Mouse (Mus musculus) midbrain, embryonic 15.5 days (tissue): ENCODE results near the gene Gtf2ird2. TPM values are rescaled to one million over a fixed set of nuclear protein-coding genes. Genes with fewer than 3 reads are reported as not detected.

ENCODE experiments used
- ATAC-seq: fragments of 200-750 bp; cut with Nextera tagmentation; replicated peaks from 2 replicates; pipeline ENCODE4 v1.8.0; 2017; ENCODE audit warnings: moderate TSS enrichment
- H3K27ac ChIP-seq: fragments of 300-500 bp; sonication (generic); 2 replicates; pipeline ENCODE4 v1.5.1; 2015; ENCODE audit warnings: mild to moderate bottlenecking, inconsistent platforms
- H3K27me3 ChIP-seq: fragments of 300-500 bp; sonication (generic); replicated peaks from 2 replicates; pipeline ENCODE4 v1.6.1; 2015; ENCODE audit warnings: inconsistent platforms
- H3K36me3 ChIP-seq: fragments of 300-500 bp; sonication (generic); replicated peaks from 2 replicates; pipeline ENCODE4 v1.6.1; 2015; ENCODE audit warnings: inconsistent platforms
- H3K4me1 ChIP-seq: fragments of 300-500 bp; sonication (generic); 2 replicates; pipeline ENCODE4 v1.6.1; 2015; ENCODE audit warnings: inconsistent platforms
- H3K4me2 ChIP-seq: fragments of 300-500 bp; sonication (generic); 2 replicates; pipeline ENCODE4 v1.6.1; 2015; ENCODE audit warnings: inconsistent platforms, mild to moderate bottlenecking, moderate library complexity
- H3K4me3 ChIP-seq: fragments of 300-500 bp; sonication (generic); 2 replicates; pipeline ENCODE4 v1.5.1; 2015; ENCODE audit warnings: mild to moderate bottlenecking, inconsistent platforms
- H3K9ac ChIP-seq: fragments of 300-500 bp; sonication (generic); 2 replicates; pipeline ENCODE4 v1.6.1; 2015; ENCODE audit warnings: mild to moderate bottlenecking, inconsistent platforms
- H3K9me3 ChIP-seq: fragments of 300-500 bp; sonication (generic); 2 replicates; pipeline ENCODE4 v1.6.1; 2016; ENCODE audit warnings: inconsistent platforms
- WGBS: fragments of 180-500 bp; shearing (Covaris S2); methylation state at CpG from one replicate; pipeline ENCODE4 v1.1.7; 2015; ENCODE audit warnings: mixed read lengths; 5-methylcytosine and 5-hydroxymethylcytosine counted together
- polyA plus RNA-seq: library from polyadenylated mRNA; unstranded; fragments of >200 nt; fragmentation: Nextera tagmentation; extraction: Ambion mirVana; gene quantifications from 2 replicates; pipeline ENCODE4 v1.2.1, GENCODE M21; 2015

The Gtf2ird2 gene
- polyA plus RNA-seq, 1 experiment from 2014 or later: 17.9 TPM

DNA sequence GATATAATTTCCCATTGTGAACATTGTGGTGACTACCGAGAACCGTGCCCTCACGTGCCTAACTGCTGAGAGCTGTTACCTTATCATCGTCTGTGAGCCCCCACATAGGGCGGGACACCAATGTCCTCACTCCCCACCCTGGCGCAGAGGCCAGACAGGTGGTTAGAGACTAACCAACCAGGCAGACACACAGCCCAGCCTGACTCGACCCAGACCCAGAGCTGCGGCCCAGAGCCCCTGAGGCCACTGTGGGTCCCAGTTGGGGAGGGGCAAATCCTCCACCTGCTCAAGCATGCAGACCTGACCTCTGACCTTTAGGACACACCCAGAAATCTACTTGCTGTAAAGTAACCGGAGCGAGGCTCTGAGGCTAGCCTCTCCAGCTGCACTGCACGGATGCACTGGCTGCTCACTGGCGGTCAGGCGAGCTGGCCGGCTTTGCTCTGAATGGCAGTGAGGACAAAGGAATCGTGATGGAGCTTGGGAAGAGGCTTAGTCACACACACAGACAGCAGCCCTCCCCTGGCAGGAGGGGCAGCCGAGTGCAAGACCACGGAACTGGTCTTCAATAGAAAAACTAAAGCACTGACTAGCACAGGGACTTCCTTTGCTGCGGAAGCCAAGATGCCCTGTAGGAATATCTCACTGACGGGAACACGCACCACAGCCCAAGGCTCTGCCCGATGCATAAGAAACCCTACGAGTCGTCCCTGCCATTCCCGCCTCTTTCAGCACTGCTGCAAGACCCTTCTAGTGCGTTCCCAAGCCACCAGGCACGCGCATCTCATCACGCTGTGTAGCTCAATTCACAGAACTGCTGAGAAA lies 54.3 kb downstream of the Gtf2ird2 start:
- H3K27ac ChIP-seq: peak overlapping the region; percentile 73
- no peaks in the 10 kb centered on the region for H3K27me3 ChIP-seq
- peak; percentile 86 for ATAC-seq
- no peak overlapping the region for H3K4me2 ChIP-seq
- no peak overlapping the region for H3K4me3 ChIP-seq
- H3K36me3 ChIP-seq: peaks cover 55% of the 10 kb centered on the region
- H3K4me1 ChIP-seq: peaks cover 19% of the 10 kb centered on the region
- WGBS: 26% methylated on average over 28 of the region's 28 CpGs
- H3K9me3 ChIP-seq: no peaks in the 10 kb centered on the region
- H3K9ac ChIP-seq: peak overlapping the region; percentile 20; the same call in 1 of the 2 replicates

- Histone ChIP-seq H3K4me1 (peaks cover 16% of the 10 kb centered on the region), H3K27ac (no peak overlapping the region), H3K4me2 (no peak overlapping the region), H3K9ac (no peak overlapping the region), H3K9me3 (no peaks in the 10 kb centered on the region), H3K4me3 (no peak overlapping the region), H3K27me3 (no peaks in the 10 kb centered on the region), H3K36me3 (peaks cover 89% of the 10 kb centered on the region)
- no peak for ATAC-seq
- WGBS: 86% methylated on average over 5 of the region's 5 CpGs
Observed at GRCm38 (mm10) chr5:134241831-134242230, 58.0 kb downstream of the Gtf2ird2 start.

GRCm38 (mm10) chr5:134243661-134244436 lies 60.0 kb downstream of the Gtf2ird2 start:
- H3K4me1 ChIP-seq: peaks cover 5% of the 10 kb centered on the region
- H3K9ac ChIP-seq: no peak overlapping the region
- ATAC-seq: no peak
- H3K9me3 ChIP-seq: no peaks in the 10 kb centered on the region
- H3K4me3 ChIP-seq: no peak overlapping the region
- H3K27ac ChIP-seq: no peak overlapping the region
- H3K4me2 ChIP-seq: no peak overlapping the region
- no peaks in the 10 kb centered on the region for H3K27me3 ChIP-seq
- H3K36me3 ChIP-seq: peaks cover 86% of the 10 kb centered on the region
- 92% methylated on average over 26 of the region's 26 CpGs for WGBS

GRCm38 (mm10) chr5:134244890-134245289 lies 61.1 kb downstream of the Gtf2ird2 start:
- Histone ChIP-seq H3K4me2 (no peak overlapping the region), H3K36me3 (peaks cover 87% of the 10 kb centered on the region), H3K4me1 (no peaks in the 10 kb centered on the region), H3K9me3 (no peaks in the 10 kb centered on the region), H3K27ac (no peak overlapping the region), H3K27me3 (no peaks in the 10 kb centered on the region), H3K9ac (no peak overlapping the region), H3K4me3 (no peak overlapping the region)
- no peak for ATAC-seq
- WGBS: 96% methylated on average over 5 of the region's 5 CpGs

DNA sequence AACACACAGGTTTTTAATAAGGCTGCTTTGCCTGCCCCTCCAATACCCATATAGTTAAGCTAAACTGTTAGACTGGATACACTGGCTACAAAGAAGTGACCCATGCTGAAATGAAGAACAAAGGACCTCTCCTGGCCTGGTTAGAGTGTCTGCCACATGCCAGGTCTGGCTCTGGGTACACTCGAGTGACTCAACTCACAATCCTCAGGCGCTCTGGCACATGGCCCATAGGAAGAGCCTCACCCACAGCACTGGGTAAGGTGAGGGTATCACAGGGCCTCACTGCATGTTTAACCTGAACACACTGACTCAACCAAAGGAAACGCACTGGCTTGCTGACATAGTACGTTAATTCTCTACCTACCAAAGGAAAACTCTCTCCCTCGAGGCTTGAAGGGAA lies 62.3 kb downstream of the Gtf2ird2 start:
- Histone ChIP-seq H3K4me2 (no peak overlapping the region), H3K27me3 (no peaks in the 10 kb centered on the region), H3K4me1 (no peaks in the 10 kb centered on the region), H3K4me3 (no peak overlapping the region), H3K9ac (no peak overlapping the region), H3K9me3 (no peaks in the 10 kb centered on the region), H3K36me3 (peaks cover 85% of the 10 kb centered on the region), H3K27ac (no peak overlapping the region)
- WGBS: 89% methylated on average over 5 of the region's 5 CpGs
- no peak for ATAC-seq

GRCm38 (mm10) chr5:134248608-134249244 lies 64.9 kb downstream of the Gtf2ird2 start:
- Histone ChIP-seq H3K9ac (no peak overlapping the region), H3K4me3 (no peak overlapping the region), H3K4me2 (no peak overlapping the region), H3K4me1 (no peaks in the 10 kb centered on the region), H3K36me3 (peaks cover 83% of the 10 kb centered on the region), H3K9me3 (no peaks in the 10 kb centered on the region), H3K27me3 (no peaks in the 10 kb centered on the region), H3K27ac (peak overlapping the region; percentile 10; the same call in 1 of the 2 replicates)
- 0 out of 2 replicates have a peak, but pooled peaks have one; percentile 17 for ATAC-seq
- 86% methylated on average over 14 of the region's 14 CpGs for WGBS

DNA sequence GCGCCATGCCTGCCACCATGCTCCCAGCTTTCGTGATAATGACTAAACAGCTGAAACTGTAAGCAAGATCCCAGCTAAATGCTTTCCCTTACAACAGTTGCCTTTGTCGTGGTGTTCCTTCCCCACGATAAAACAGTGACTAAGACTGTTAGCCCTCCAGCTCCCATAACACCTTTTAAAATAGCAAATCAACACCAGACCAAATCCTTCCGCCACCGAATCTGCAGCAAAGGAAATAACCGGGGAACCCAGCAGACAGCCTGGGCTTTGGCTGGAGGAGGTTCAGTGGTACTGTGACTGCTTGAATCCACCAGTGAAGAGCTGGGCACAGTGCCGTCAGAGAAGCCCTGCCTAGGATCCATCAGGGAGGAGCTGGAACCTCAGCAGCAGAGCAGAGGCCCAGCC lies 65.4 kb downstream of the Gtf2ird2 start:
- no peak overlapping the region for H3K9ac ChIP-seq

GRCm38 (mm10) chr5:134250601-134251000 lies 66.8 kb downstream of the Gtf2ird2 start:
- Histone ChIP-seq H3K4me2 (no peak overlapping the region), H3K9me3 (no peaks in the 10 kb centered on the region), H3K4me3 (no peak overlapping the region), H3K9ac (no peak overlapping the region), H3K36me3 (peaks cover 82% of the 10 kb centered on the region), H3K27ac (no peak overlapping the region), H3K27me3 (no peaks in the 10 kb centered on the region), H3K4me1 (no peaks in the 10 kb centered on the region)
- WGBS: 93% methylated on average over 3 of the region's 3 CpGs
- ATAC-seq: no peak

More for the DNA sequence above, 65.4 kb downstream of the Gtf2ird2 start:
- no peaks in the 10 kb centered on the region for H3K4me1 ChIP-seq
- H3K36me3 ChIP-seq: peaks cover 81% of the 10 kb centered on the region
- peak overlapping the region; percentile 10; the same call in 1 of the 2 replicates for H3K27ac ChIP-seq
- no peaks in the 10 kb centered on the region for H3K9me3 ChIP-seq
- ATAC-seq: no peak
- H3K27me3 ChIP-seq: no peaks in the 10 kb centered on the region
- H3K4me2 ChIP-seq: no peak overlapping the region
- H3K4me3 ChIP-seq: no peak overlapping the region
- 91% methylated on average over 8 of the region's 8 CpGs for WGBS

DNA sequence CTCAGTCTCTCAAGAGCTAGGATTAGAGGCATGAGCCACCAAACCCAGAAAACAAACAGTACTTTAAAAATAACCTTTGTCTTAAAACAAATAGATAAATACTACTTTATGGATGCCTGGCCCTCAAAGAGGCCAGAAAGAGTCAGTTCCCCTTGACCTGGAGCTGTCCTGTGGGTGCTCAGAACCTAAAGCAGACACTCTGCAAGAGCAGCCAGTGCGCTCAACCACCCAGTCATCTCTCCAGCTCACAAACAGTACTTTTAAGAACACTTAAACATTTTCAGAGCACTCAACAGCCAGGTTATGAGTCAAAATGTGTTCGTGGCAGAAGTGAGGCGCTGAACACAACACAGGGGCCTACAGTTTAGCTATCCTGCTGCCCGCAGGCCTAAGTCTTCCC lies 67.3 kb downstream of the Gtf2ird2 start:
- 97% methylated on average over 4 of the region's 4 CpGs for WGBS
- Histone ChIP-seq H3K4me3 (no peak overlapping the region), H3K9ac (no peak overlapping the region), H3K27ac (no peak overlapping the region), H3K4me1 (no peaks in the 10 kb centered on the region), H3K27me3 (no peaks in the 10 kb centered on the region), H3K9me3 (no peaks in the 10 kb centered on the region), H3K36me3 (peaks cover 83% of the 10 kb centered on the region), H3K4me2 (no peak overlapping the region)
- no peak for ATAC-seq

- Histone ChIP-seq H3K36me3 (peaks cover 84% of the 10 kb centered on the region), H3K27ac (no peak overlapping the region), H3K9me3 (no peaks in the 10 kb centered on the region), H3K4me1 (no peaks in the 10 kb centered on the region), H3K27me3 (no peaks in the 10 kb centered on the region), H3K4me2 (no peak overlapping the region), H3K4me3 (no peak overlapping the region), H3K9ac (no peak overlapping the region)
- WGBS: 77% methylated on average over 3 of the region's 3 CpGs
- ATAC-seq: no peak
Observed at GRCm38 (mm10) chr5:134253806-134254205, 70.0 kb downstream of the Gtf2ird2 start.

- no peaks in the 10 kb centered on the region for H3K9me3 ChIP-seq
- no peaks in the 10 kb centered on the region for H3K4me1 ChIP-seq
- no peak overlapping the region for H3K4me3 ChIP-seq
- WGBS: 91% methylated on average over 10 of the region's 10 CpGs
- no peak overlapping the region for H3K4me2 ChIP-seq
- H3K9ac ChIP-seq: no peak overlapping the region
- ATAC-seq: no peak
- H3K36me3 ChIP-seq: peaks cover 85% of the 10 kb centered on the region
- no peaks in the 10 kb centered on the region for H3K27me3 ChIP-seq
- H3K27ac ChIP-seq: no peak overlapping the region
Observed at GRCm38 (mm10) chr5:134255294-134255693, 71.5 kb downstream of the Gtf2ird2 start.

DNA sequence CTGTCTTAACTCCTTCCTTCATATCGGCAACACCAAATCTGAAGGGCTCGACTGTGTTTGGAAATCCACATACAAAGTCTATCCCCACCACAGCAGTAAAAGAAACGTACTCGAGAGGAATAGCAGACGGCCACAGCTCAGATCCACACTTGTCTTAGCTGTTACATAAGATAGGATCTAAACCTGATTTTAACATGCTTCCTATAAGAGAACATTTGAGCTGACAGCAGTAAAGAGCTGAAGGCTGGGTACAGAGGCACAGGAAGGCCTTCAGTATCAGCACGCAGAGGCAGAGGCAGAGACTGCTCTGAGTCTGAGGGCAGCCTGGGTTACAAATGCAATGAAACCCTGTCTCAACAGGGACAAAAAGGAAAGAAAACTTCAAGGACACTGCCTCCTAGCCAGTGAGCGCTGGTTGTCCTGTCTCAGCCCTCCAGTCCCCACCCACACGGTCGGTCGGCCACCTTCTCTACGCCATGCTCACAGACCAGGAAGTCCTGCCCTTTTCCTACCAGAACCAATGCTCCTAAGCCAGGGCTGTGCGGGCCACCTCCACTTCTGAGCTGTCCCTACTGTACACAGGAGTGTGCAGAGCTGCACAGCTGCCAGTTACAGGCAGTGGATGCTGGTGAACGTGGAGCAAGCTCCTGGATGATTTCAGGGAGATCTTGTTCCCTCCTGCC lies 73.7 kb downstream of the Gtf2ird2 start:
- Histone ChIP-seq H3K4me1 (no peaks in the 10 kb centered on the region), H3K9ac (no peak overlapping the region), H3K9me3 (no peaks in the 10 kb centered on the region), H3K4me3 (no peak overlapping the region), H3K27ac (no peak overlapping the region), H3K36me3 (peaks cover 86% of the 10 kb centered on the region), H3K4me2 (no peak overlapping the region), H3K27me3 (no peaks in the 10 kb centered on the region)
- 93% methylated on average over 13 of the region's 13 CpGs for WGBS
- ATAC-seq: no peak
